Mouse (Mus musculus): ENCODE measurements around the gene Pusl1.

DNA sequence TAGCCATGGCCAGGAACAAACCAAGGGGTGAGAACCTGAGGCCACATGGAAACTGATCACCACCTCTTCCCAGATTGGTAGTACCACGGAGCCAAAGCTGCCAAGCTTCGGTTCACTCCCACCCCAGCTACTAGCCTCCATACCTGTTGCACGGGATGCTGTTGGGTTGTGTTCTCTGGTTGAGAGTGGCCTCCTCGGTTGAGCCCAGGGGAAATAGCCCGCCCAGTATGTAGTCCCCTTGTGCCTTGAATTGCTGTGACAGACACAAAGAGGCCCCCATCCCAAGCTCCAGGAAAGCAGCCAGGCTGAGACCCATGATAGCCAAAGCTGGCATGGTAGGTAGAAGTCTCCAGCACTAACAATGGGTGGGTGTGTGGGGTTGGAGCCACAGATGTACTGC, 28.6 kb downstream of the Pusl1 start, which contains the start of gene Tas1r3:
- TF ChIP-seq POLR2A (IDR thresholded peaks at IDR 0.05; ENCODE audit: low read depth, low read length) (no peak), CTCF (IDR thresholded peaks at IDR 0.05; ENCODE audit: extremely low read depth, insufficient read length, insufficient replicate concordance, low read depth, low read length) (no peak)

Data from small intestine, adult 2 months (tissue).